Mouse (Mus musculus): Measurements from ENCODE around the gene Laptm4a.
A peak's percentile ranks its signal among the peaks of the same experiment; 100 is the strongest.

Gene Laptm4a

GRCm38 (mm10) chr12:8902479-8902878 lies 19.0 kb upstream of the Laptm4a start:
- no peak for DNase-seq (ENCODE audit: low read depth, low spot score)

GRCm38 (mm10) chr12:8912860-8913685 lies 8.4 kb upstream of the Laptm4a start:
- peak; percentile 80 for DNase-seq (ENCODE audit: low read depth, low spot score)

- no peak for DNase-seq (ENCODE audit: low read depth, low spot score)
Measured at GRCm38 (mm10) chr12:8913701-8914340, 7.6 kb upstream of the Laptm4a start.

- DNase-seq (ENCODE audit: low read depth, low spot score) = peak; percentile 31
Measured at GRCm38 (mm10) chr12:8916378-8916777, 5.1 kb upstream of the Laptm4a start.

- no peak for DNase-seq (ENCODE audit: low read depth, low spot score)
Measured at GRCm38 (mm10) chr12:8919231-8919630, 2.2 kb upstream of the Laptm4a start.

GRCm38 (mm10) chr12:8920996-8921393 lies 469 bp upstream of the Laptm4a start:
- no peak for DNase-seq (ENCODE audit: low read depth, low spot score)

- DNase-seq (ENCODE audit: low read depth, low spot score) = no peak
Measured at GRCm38 (mm10) chr12:8922369-8923124, 1.1 kb downstream of the Laptm4a start.

GRCm38 (mm10) chr12:8923125-8923410 lies 1.6 kb downstream of the Laptm4a start:
- no peak for DNase-seq (ENCODE audit: low read depth, low spot score)

GRCm38 (mm10) chr12:8923603-8924002 lies 2.1 kb downstream of the Laptm4a start:
- DNase-seq (ENCODE audit: low read depth, low spot score) = no peak

GRCm38 (mm10) chr12:8927652-8928051 lies 6.2 kb downstream of the Laptm4a start:
- no peak for DNase-seq (ENCODE audit: low read depth, low spot score)

- DNase-seq (ENCODE audit: low read depth, low spot score) = no peak
Measured at GRCm38 (mm10) chr12:8928766-8929165, 7.3 kb downstream of the Laptm4a start.

GRCm38 (mm10) chr12:8931083-8931482 lies 9.6 kb downstream of the Laptm4a start:
- no peak for DNase-seq (ENCODE audit: low read depth, low spot score)

GRCm38 (mm10) chr12:8935349-8935748 lies 13.9 kb downstream of the Laptm4a start:
- DNase-seq (ENCODE audit: low read depth, low spot score) = no peak

- DNase-seq (ENCODE audit: low read depth, low spot score) = peak; percentile 51
Measured at GRCm38 (mm10) chr12:8936210-8936609, 14.7 kb downstream of the Laptm4a start.

GRCm38 (mm10) chr12:8939490-8939889 lies 18.0 kb downstream of the Laptm4a start:
- no peak for DNase-seq (ENCODE audit: low read depth, low spot score)

GRCm38 (mm10) chr12:8940011-8941005 lies 18.8 kb downstream of the Laptm4a start:
- DNase-seq (ENCODE audit: low read depth, low spot score) = peak; percentile 28

GRCm38 (mm10) chr12:8941131-8941615 lies 19.7 kb downstream of the Laptm4a start:
- peak; percentile 74 for DNase-seq (ENCODE audit: low read depth, low spot score)

- peak; percentile 17 for DNase-seq (ENCODE audit: low read depth, low spot score)
Measured at GRCm38 (mm10) chr12:8941699-8942392, 20.4 kb downstream of the Laptm4a start.

GRCm38 (mm10) chr12:8947163-8947562 lies 25.7 kb downstream of the Laptm4a start:
- DNase-seq (ENCODE audit: low read depth, low spot score) = no peak

GRCm38 (mm10) chr12:8947714-8948464 lies 26.4 kb downstream of the Laptm4a start, which contains the start of gene Matn3:
TSS of gene Matn3 (plus strand) at chr12:8947929.
- DNase-seq (ENCODE audit: low read depth, low spot score) = peak; percentile 84
